Mouse (Mus musculus): ENCODE results near the gene P2ry12.

P2ry12 gene

GRCm38 (mm10) chr3:59182129-59182528 lies 80.5 kb downstream of the P2ry12 start:
- DNase-seq (ENCODE audit: low spot score), result no peak

GRCm38 (mm10) chr3:59181134-59181533 lies 81.5 kb downstream of the P2ry12 start:
- no peak for DNase-seq (ENCODE audit: low spot score)

DNA sequence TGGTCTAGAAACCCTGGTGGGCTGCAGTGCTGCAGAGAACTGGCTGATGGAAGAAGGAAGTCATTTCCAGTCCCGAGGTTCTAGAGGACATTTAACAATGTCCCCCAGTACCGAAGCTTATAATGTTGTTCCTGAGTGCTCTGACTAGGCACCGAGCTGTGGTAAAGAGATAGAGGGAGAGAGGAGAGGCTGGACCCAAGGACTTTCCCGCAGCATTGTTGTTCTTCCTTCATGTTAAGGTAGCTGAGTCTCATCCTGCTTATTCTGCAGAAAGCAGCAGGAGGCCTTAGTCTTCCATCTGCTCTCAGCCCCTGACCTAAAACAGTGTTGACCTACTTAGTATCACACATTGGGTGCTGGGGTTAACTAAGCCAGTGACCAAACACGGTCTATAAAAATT lies 85.8 kb downstream of the P2ry12 start:
- no peak for DNase-seq (ENCODE audit: low spot score)

DNA sequence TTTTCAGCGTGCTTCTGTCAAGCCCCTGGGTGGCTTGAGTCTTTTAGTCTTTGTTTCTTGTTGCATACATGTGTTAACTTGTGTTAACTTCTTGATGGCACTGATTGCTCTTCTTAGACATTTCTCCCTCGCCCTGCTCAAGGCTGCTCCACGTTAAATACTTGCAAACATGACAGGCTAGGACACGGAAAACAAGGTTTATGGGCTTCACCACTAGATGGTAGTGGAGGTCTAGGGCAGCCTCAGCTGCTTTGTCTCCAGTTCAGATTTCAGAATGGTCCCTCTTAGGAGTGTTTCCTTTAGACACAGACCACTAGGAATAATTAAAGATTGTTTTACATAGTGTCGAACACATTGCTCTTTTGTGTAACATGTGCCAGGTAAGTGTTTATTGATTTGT lies 87.4 kb downstream of the P2ry12 start:
- peak; percentile 79 for DNase-seq (ENCODE audit: low spot score)

DNA sequence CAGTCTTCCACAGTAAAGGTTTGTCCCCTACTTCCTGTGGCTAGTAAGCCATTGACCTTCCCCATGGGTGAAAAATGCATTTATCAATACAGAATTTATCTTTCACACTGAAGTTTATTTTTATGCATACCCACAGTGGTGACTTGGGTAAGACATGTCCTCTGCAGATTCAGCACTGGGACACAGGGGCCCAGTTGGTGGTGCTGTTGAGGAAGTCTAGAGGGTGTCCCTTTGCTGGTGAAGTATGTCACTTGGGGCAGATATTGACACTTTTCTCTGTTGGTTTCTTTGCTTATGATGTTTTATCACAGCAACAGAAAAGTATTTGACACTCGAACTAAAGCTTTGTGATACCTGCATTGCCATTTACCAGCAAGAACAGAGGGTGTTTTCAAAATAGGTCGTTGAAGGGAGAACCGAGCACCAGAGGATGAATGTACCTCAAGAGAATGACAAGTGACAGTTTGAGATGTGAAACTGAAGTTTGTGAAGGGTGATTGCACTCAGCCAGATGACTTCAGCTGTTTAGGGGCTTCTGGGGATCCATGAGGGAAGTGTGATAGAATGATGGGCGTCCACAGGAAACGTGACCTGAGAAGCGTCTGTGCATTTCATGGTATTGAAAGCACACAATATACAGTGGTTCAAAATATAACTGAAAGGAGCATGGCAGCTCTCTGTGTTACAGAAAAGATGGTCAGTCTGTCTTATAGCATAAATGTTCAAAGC lies 88.1 kb downstream of the P2ry12 start:
- no peak for DNase-seq (ENCODE audit: low spot score)

DNA sequence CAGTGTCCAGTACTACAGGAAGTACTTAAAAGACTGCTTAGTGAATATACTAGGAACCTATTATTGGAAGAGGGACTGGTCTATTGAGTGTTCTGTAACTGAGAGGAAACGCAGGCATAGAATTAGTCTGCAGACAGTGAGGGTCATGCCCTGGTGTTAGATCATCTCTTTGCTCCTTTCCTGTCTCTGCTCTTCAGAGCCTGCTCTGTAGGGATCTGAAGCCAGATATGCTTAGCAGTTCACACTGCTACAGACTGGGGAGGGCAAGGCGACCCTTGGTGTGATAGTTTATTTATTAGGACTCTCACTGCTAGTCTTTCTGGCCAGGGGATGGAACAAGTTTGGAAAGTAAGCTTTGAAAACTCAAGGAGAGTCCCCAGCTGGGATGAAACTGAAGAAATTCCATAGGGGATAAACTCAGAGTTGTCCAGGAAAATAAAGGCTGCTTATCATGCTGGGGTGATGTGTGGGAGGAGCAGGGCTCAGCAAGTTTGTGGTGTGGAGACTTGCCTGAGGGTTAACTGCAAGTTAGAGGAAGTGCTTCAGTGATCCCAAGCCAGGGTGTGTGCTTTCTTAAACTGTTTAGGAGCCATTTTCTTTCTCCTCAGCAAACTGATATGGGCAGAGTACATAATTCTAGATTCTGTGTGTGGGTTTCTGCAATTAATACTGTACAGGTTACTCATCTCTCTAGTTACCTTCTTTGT lies 92.6 kb downstream of the P2ry12 start:
- no peak for DNase-seq (ENCODE audit: low spot score)

DNA sequence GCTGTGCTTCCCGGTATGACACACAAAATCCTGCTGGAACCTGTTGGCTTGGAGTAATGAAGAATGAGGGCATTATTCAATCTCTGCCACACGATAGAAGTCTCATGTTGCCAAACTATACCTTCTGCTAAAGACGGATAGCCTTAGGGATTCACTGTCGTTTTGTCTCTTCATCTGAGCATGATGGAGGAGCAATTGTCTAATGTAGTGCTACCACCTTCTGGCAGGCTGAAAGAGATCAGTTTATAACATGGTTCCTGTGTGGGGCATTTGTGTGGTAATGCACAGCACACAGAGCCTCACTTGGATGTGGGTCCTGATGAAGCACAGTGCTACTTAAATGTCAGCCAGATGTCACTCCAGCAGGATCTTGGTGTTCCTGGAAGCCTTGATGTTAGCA lies 93.5 kb downstream of the P2ry12 start:
- no peak for DNase-seq (ENCODE audit: low spot score)

DNA sequence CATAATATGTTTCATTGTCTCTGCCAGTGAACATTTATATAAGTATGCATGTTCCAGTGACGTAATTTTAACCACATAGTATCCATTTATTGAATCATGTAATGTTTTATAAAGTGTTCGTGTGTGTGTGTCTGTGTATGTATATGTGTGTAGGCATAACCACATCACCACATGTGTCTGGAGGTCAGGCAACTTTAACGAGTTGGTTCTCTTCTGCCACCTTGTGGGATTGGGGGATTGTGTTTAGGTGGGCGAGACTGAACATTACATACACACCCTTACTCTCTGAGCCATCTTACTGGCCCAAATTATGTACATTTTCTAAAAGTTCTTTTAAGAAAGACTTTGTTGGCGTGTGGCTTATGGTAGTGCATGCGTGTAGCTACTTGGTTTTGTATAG lies 94.2 kb downstream of the P2ry12 start:
- no peak for DNase-seq (ENCODE audit: low spot score)

DNA sequence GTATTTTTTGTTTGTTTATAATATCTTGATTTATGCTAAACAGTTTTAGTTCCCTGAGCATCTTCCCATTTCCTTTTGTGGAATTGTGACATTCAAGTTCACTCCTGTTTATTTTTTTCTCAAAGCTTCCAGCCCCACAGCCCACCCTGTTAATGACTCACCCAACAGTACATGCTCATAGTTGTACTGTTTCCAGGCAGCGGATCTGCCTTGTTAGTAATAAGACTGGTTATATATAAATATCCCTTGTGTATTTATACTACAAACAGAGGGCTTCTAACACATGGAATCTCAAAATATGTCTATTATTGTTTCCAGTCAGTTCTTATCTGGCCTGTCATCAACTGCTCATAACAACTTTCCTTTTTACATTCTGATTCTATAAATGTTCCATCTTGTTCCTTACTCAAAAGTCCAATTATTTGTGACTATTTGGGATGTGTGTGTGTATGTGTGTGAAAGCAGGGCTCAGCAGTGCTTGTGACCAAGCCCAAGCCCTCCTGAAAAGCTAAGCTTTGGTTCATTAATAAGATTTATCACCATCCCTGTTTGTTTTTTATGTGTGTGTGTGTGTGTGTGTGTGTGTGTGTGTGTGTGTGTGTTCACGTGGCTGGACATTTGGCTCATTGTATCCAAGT lies 95.1 kb downstream of the P2ry12 start:
- no peak for DNase-seq (ENCODE audit: low spot score)
